In genomic region chr11:84648899-84649298, GRCm38 (mm10) we compare ENCODE assay signal across 29 mouse cellular contexts.
"Had no signal": no experiment of that assay in that cellular context is flagged by ENCODE, and none has a peak within 500 bp of the region (broad histone marks: within the 10 kb centered on the region; RNA-seq: fewer than 3 reads in every experiment).

No protein-coding gene starts in this region.

- DNase-seq: cerebellum, adult 8-10 months; cerebellum, adult 9-10 months; cerebellum, adult 9-11 months; cerebellum, postnatal 10 days; cerebellum, postnatal 14 days; cerebellum, postnatal 25 days; cerebellum, postnatal 36 days; embryo, embryonic 11 days; forebrain, postnatal 0 days; gastrocnemius, adult 2 months; gastrocnemius, postnatal 10 days; gastrocnemius, postnatal 14 days; gastrocnemius, postnatal 25 days; gastrocnemius, postnatal 36 days; heart, adult 11 months; heart, adult 18-20 months; heart, adult 2 months had no signal

- H3K4me1 ChIP-seq: embryonic facial prominence, embryonic 13.5 days; embryonic facial prominence, embryonic 15.5 days; forebrain, embryonic 13.5 days; forebrain, embryonic 15.5 days; heart, embryonic 10.5 days had no signal

- ATAC-seq: forebrain, embryonic 13.5 days; forebrain, embryonic 14.5 days; forebrain, embryonic 15.5 days; forebrain, embryonic 16.5 days; forebrain, postnatal 0 days had no signal

- H3K27ac ChIP-seq: embryonic facial prominence, embryonic 10.5 days; embryonic facial prominence, embryonic 12.5 days; embryonic facial prominence, embryonic 13.5 days; embryonic facial prominence, embryonic 15.5 days; forebrain, embryonic 10.5 days; forebrain, embryonic 12.5 days; forebrain, embryonic 13.5 days; forebrain, embryonic 15.5 days; gastrocnemius, adult 2 months; heart, adult 2 months; heart, embryonic 10.5 days had no signal

- H3K9me3 ChIP-seq: embryonic facial prominence, embryonic 15.5 days; forebrain, embryonic 12.5 days; forebrain, embryonic 15.5 days; heart, embryonic 10.5 days had no signal

- H3K4me3 ChIP-seq: embryonic facial prominence, embryonic 10.5 days; embryonic facial prominence, embryonic 12.5 days; embryonic facial prominence, embryonic 13.5 days; embryonic facial prominence, embryonic 15.5 days; erythroblast, embryonic 14.5 days; forebrain, embryonic 10.5 days; forebrain, embryonic 12.5 days; forebrain, embryonic 13.5 days; forebrain, embryonic 15.5 days; gastrocnemius, adult 2 months; heart, adult 2 months; heart, embryonic 10.5 days had no signal

- H3K36me3 ChIP-seq: embryonic facial prominence, embryonic 10.5 days; embryonic facial prominence, embryonic 12.5 days; embryonic facial prominence, embryonic 13.5 days; embryonic facial prominence, embryonic 15.5 days; forebrain, embryonic 10.5 days; forebrain, embryonic 12.5 days; forebrain, embryonic 15.5 days; heart, embryonic 10.5 days had no signal

- H3K9ac ChIP-seq: embryonic facial prominence, embryonic 12.5 days; embryonic facial prominence, embryonic 13.5 days; embryonic facial prominence, embryonic 15.5 days; forebrain, embryonic 12.5 days; forebrain, embryonic 13.5 days; forebrain, embryonic 15.5 days; forebrain, postnatal 0 days had no signal

- H3K4me2 ChIP-seq: embryonic facial prominence, embryonic 12.5 days; embryonic facial prominence, embryonic 13.5 days; embryonic facial prominence, embryonic 15.5 days; forebrain, embryonic 12.5 days; forebrain, embryonic 13.5 days; forebrain, embryonic 15.5 days had no signal
